Mouse (Mus musculus) testis, postnatal 10 days (tissue): ENCODE data around the gene Mknk2.

Source experiments
- DNase-seq: peaks from one replicate; pipeline ENCODE4 v3.0.0; 2021; ENCODE audit warnings: low spot score

Mknk2 gene

DNA sequence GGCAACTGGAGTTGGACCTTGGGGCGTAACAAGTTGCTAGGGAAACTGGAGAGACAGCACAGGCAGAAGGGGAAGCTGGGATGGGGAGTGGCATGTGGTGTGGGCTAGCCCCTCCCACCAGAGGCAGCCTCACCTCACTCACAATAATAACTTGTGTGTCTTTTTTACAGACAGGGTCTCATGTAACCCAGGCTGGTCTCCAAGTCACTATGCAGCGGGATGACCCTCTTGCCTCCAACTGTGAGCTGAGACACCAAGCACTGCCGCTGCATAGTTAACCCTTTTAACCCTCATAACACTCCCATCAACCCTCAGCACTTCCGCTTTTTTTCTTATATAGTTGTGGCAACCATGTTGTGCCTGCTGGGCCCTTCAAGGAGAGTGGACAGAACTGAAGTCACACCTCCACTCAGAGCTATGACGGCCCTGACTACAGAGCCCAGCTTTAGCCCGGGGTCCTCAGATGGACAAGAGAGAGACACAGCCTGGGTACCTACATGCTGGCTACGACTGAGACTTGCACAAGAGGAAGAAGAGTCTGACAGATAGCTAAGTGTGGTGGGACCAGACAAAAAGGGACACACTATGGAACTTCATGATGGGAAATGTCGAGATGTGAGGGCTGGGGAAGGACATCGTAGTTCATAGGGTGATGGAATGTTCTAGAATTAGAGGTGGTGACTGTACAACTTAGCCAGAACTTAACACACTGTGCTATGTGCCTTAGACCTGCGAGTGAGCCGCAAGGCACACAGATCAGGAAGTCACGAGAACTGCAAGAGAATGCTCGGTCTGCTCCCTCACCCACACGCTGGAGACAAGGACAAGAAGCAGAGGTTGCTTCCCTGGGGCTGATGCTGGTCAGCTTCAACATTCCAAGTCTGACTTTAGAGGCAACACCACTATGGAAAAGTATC is 14.6 kb upstream of the Mknk2 start:
- no peak for DNase-seq

DNA sequence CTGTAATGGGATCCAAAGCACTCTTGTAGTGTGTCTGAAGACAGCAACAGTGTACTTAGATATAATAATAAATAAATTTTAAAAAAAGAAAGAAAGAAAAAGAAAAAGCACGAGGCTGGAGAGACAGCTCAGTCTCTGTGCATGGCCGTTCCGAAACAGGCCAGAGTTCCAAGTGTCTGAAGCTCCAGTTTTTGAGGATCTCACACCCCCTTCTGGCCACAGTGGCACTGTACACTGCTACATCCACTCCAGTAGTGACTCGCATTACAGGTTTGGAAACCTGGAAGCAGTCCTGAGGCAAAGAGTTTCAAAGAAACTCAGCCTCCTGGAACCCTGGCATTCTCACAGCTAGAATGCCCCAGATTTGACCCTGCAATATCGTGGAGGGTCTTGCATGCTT is 9.9 kb upstream of the Mknk2 start:
- DNase-seq: peak; percentile 77

DNA sequence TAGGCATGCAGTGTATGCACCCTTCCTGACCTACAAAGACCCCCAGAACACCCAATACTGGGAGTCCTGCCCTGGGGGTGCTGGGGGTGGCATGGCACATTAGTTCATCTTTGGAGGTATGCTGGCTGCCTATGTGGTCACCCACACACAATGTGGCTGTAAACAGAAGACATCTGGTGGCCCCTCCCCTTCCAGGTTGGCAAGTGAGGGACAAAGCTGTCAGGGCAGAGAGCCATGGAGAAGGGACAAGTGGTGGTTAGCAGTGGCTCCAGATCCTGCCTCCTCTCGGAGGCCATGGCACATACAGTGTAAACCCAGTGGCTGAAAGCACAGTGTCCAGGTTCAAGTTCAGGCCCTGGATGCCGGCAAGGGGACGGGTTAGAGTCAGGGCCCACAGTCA is 8.7 kb upstream of the Mknk2 start:
- no peak for DNase-seq

DNA sequence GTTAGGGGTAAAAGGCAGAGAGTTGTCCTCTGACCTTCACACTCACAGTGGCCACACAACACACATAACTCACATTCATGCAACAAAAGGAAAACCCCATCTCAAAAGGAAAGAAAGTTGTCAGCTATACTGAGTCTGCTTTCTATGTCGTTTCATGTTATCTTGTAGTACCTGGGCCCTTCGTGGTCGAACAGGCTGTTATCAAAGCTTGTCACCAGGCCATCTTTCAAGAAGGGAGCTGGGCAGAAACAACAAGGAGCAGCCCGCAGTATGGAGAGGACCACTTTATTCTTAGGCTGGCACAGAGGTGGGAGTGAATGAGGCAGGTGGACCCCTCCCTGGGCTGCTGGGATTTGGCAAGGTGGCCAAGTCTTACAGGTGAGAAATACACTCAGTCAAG is 7.1 kb upstream of the Mknk2 start:
- no peak for DNase-seq

- peak; percentile 73 for DNase-seq
Observed at GRCm38 (mm10) chr10:80684214-80684613, 6.3 kb upstream of the Mknk2 start.

- DNase-seq: no peak
Observed at GRCm38 (mm10) chr10:80683647-80684046, 5.7 kb upstream of the Mknk2 start.

GRCm38 (mm10) chr10:80682003-80682402 is 4.1 kb upstream of the Mknk2 start:
- no peak for DNase-seq

DNA sequence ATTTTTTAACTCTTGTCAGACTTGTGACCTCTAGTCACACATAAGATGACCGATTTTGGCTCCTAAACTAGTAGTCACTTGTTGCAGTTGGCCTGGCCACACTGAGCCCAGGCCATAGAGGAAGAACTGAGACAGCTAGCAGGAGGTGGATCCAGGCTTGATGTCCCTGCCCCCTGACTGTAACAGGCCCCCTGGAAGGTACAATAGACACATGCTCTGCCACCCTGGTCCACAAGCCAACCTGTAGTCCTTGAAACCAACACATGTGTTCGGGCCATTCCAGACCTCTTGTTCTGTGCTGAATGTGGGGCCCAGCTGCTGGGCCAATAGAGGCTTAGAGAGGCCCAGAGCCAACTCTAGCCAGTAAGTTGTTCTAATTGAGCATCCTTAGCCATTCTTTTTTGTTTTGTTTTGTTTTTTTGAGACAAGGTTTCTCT is 2.4 kb upstream of the Mknk2 start:
- DNase-seq: no peak

DNA sequence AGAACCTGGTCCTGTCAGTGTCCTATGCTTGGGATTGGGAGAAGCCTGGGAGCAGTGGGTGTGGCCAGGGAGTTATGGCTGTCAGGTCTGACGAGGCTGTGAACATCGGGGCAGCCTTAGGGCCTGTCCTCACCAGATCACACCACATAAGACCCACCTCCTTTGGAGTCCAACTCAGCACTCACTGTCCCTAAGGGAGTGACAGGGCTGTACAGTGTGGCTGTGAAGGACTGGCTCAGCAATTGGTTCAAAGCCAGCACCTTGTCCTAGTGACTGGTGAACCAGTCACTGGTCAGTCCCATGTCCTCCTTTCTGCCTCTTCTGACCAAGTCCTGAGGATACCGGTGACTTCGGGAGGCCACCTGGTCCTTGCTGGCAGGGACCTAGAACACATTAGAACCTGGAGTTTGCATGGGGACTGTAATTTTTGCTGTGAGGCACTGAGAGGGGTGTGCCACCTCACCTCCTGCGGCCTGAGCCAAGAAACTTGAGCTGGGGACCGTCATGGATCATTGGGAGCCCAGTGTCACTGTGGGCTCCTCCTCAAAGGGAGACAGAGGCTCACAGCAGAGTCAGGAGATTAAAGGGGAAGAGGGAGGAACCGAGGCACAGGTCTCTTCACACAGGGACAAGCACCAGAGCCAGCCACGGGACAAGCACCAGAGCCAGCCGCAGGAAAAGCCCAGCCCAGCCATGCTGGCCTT is 1.8 kb upstream of the Mknk2 start:
- DNase-seq: no peak

DNA sequence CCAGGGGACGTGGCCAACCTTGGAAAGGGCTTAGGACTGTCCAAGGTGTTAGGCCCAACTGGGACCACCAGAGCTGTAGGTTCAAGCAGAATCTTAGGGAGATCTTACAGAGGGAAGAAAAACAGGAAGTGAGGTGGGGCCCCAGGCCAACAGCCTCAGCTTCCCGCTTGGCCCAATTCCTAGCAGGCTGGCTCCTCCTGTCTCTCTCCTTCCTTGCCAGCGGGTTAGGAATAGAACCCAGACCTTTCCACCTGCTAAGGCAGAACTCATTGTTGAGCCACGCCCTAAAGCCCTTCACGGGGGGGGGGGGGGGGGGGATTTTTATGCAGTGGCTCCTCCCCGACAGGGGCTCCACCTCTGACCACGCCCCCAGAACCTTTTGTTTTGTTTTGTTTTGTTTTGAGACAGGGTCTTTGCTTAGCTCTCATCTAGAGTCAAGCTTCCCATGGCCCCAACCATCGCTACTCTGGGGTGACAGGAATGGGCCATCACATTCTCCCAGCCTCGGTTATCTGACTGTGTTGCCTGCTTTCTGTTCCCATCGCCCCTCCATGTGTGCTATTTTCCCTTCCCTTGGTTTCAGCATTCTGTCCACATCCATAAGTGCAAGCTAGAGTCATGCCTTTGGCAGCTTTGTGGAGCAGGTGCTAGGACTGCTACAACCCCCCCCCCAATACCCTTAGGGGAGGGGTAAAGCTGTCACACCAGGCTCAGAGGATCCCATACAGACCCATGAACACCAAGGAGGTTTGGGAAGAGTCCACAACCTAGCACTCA is 877 bp upstream of the Mknk2 start:
- no peak for DNase-seq

DNA sequence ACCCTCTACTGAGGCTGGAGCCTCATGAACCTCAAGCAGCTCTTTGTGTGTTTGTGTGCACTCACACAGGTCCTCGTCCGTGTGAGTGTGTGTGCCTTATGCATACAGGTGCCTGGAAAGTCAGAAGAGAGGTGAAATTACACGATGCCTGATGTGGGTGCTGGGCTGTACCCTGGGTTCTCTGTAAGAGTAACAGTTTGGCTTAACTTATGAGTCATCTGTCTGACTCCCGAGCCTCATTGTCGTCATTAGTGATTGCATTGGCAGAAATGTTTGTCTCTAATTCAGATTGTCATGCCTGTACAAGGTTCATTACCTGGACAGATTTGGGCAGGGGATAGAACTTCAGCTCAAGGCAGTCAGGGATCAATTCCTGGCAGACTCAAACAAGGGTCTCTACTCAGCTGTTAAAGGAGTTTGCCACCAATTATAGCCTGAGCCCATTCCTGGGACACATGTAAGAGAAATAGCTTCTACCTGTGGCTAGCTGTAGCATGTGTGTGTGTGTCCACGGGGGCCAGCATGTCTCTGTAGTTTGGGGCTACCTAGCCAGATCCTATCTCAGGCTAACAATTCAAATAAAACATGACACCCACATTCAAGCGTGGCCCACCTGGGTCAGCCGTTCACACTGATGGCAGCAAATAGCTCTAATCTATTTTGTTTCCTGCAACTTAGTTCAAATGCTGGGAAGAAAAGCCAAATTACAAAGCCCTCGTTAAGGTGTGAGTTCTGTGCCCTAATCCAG is 610 bp downstream of the Mknk2 start:
- no peak for DNase-seq

- peak; percentile 100 for DNase-seq
Observed at GRCm38 (mm10) chr10:80676198-80676928, 1.5 kb downstream of the Mknk2 start.

DNA sequence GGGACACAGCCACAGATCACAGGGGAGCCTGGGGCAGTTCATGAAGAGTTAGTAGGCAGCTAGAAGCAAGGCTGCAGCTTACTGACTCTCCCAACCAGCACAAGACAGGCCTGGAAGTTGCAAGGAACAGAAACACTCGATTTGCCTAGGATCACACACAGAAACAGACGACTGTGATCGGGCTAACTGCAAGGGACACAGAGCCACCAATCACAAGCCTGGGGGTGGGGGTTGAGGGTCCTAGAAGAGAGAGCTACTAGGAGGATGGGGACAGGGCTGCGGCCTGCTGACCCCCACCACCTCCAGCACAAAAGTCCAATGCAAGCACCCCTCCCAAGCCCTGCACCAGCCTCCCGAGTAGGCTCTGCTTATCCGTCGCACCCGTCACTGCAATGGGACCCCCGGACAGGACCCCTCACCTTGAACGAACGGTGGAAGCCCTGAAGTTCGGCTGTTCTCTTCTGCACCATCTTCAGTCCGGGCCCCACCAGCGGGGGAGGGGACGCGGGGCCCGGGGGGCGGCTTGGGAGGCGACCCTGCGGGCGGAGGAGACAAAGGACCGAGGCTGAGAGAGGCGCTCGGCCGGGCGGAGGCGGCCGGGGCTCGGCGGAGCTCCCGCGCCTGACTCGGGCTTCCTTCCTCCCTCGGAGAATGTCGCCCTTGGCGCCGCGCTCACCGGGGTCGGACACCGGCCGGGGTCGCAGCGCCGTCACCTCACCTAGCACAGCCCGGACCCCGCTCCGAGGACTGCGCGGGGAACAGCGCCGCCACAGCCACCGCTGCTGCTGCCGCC is 2.3 kb downstream of the Mknk2 start:
- DNase-seq: no peak

- DNase-seq: no peak
Observed at GRCm38 (mm10) chr10:80674851-80675404, 3.0 kb downstream of the Mknk2 start.

- DNase-seq: no peak
Observed at GRCm38 (mm10) chr10:80674161-80674711, 3.7 kb downstream of the Mknk2 start.

DNA sequence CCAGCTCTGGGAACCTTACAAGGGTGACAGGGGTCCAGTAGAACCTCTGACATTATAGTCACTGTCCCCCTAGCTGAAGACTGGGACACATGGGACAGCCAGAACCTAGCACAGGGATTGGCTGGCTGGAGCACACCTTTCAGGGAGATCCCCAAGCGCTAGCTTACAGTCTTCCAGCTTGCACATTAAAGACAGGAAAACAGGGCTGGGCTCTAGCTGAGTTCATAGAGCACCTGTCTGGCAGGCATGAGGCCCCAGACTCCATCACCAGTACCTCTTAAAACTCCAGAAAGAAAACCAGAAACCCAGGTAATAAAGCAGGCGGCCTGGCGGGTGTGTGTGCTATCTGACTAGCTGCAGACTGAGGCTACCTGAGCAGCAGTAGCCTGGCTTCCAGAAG is 4.2 kb downstream of the Mknk2 start:
- no peak for DNase-seq

- DNase-seq: no peak
Observed at GRCm38 (mm10) chr10:80671936-80672690, 5.8 kb downstream of the Mknk2 start.

GRCm38 (mm10) chr10:80671251-80671650 is 6.7 kb downstream of the Mknk2 start:
- DNase-seq: no peak

DNA sequence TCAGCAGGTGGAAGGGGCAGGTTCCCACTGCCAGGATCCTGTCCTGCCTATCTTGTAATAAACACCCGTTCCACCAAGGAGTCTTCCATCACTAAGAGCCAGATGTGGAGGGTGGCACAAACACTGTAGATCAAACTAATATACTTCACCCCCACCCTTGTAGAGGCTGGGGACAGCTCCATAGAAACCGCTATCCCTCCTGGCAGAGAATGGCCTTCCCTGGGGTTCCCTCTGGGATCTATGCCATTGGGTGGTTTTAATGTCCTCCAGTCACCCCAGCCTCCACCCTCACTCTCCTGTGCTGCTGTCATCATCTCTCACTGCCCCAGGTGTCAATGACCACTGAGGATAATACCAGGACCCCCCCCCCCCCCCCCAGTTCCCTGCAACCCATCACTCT is 7.4 kb downstream of the Mknk2 start:
- no peak for DNase-seq
